Mouse (Mus musculus) spleen, embryonic (tissue): Measurements from ENCODE around the gene Idua.
"Not testable (repeated sequence)": the region's sequence is repeated elsewhere in the genome, so short reads cannot be mapped to it uniquely, and the experiment has no call there.

Experiments used
- CTCF ChIA-PET: fragments of 350-600 bp; sonication (Branson Sonifier 250); formaldehyde crosslinking; loops from one replicate; lab custom pipeline; 2022; lab: Charles Lee

Gene Idua

GRCm38 (mm10) chr5:108659698-108660631 is at the start of gene Idua:
Gene Idua, plus strand, starts transcription at chr5:108660331.
- CTCF ChIA-PET = interaction anchor here (0.7 to 1.4 kb wide), 3 partner anchors 9 to 1299 kb away, joined by 3 to 5 read pairs (median 3); no protein-coding TSS in a partner anchor

GRCm38 (mm10) chr5:108610426-108610825 is 49.7 kb upstream of the Idua start:
- CTCF ChIA-PET = no interaction called here

- CTCF ChIA-PET = interaction anchor here (0.5 kb wide), 1 partner anchor 710 kb away, joined by 6 read pairs; no protein-coding TSS in a partner anchor
Measured at GRCm38 (mm10) chr5:108621870-108622269, 38.3 kb upstream of the Idua start.

- CTCF ChIA-PET = no interaction called here
Measured at GRCm38 (mm10) chr5:108626050-108626660, 34.0 kb upstream of the Idua start.

- CTCF ChIA-PET = interaction anchor here (1.0 kb wide), 1 partner anchor 32 kb away, joined by 3 read pairs; no protein-coding TSS in a partner anchor
Measured at GRCm38 (mm10) chr5:108628891-108629633, 31.1 kb upstream of the Idua start.

GRCm38 (mm10) chr5:108629634-108630483 is 30.3 kb upstream of the Idua start, which contains the start of the genes Gak and Tmem175:
Gene Gak, minus strand, starts transcription at chr5:108629755.
Gene Tmem175, plus strand, starts transcription at chr5:108629770.
- CTCF ChIA-PET = interaction anchor here (0.8 kb wide), 1 partner anchor 147 kb away, joined by 17 read pairs; no protein-coding TSS in a partner anchor

- CTCF ChIA-PET = no interaction called here
Measured at GRCm38 (mm10) chr5:108633676-108634075, 26.5 kb upstream of the Idua start.

GRCm38 (mm10) chr5:108634088-108634487 is 26.0 kb upstream of the Idua start:
- CTCF ChIA-PET = not testable (repeated sequence)

- CTCF ChIA-PET = no interaction called here
Measured at GRCm38 (mm10) chr5:108636172-108636571, 24.0 kb upstream of the Idua start.

GRCm38 (mm10) chr5:108643674-108644073 is 16.5 kb upstream of the Idua start:
- CTCF ChIA-PET = no interaction called here

GRCm38 (mm10) chr5:108645651-108646342 is 14.3 kb upstream of the Idua start:
- CTCF ChIA-PET = no interaction called here

GRCm38 (mm10) chr5:108646343-108646660 is 13.8 kb upstream of the Idua start:
- CTCF ChIA-PET = no interaction called here

- CTCF ChIA-PET = no interaction called here
Measured at GRCm38 (mm10) chr5:108647311-108647710, 12.8 kb upstream of the Idua start.

- CTCF ChIA-PET = no interaction called here
Measured at GRCm38 (mm10) chr5:108647820-108648465, 12.2 kb upstream of the Idua start.

- CTCF ChIA-PET = no interaction called here
Measured at GRCm38 (mm10) chr5:108648937-108649576, 11.1 kb upstream of the Idua start.

GRCm38 (mm10) chr5:108650341-108650740 is 9.8 kb upstream of the Idua start:
- CTCF ChIA-PET = interaction anchor here (1.1 kb wide), 1 partner anchor 10 kb away, joined by 5 read pairs; the partner anchor contains the start of gene Idua

GRCm38 (mm10) chr5:108651136-108651720 is 8.9 kb upstream of the Idua start:
- CTCF ChIA-PET = interaction anchor here (0.5 to 1.1 kb wide), 3 partner anchors 9 to 340 kb away, joined by 3 to 7 read pairs (median 5); partner anchors contain the start of gene Idua

- CTCF ChIA-PET = interaction anchor here (0.5 to 0.7 kb wide), 2 partner anchors 215 to 340 kb away, joined by 3 to 7 read pairs; no protein-coding TSS in a partner anchor
Measured at GRCm38 (mm10) chr5:108651823-108652222, 8.3 kb upstream of the Idua start.
